Mouse (Mus musculus): ENCODE results near the gene Fam110a. TPM values are rescaled to one million over a fixed set of nuclear protein-coding genes. Genes with fewer than 3 reads are reported as not detected.

Gene Fam110a
- polyA plus RNA-seq (2012; rRNA removed): 4.7 and 4.8 TPM in 2 replicates

DNA sequence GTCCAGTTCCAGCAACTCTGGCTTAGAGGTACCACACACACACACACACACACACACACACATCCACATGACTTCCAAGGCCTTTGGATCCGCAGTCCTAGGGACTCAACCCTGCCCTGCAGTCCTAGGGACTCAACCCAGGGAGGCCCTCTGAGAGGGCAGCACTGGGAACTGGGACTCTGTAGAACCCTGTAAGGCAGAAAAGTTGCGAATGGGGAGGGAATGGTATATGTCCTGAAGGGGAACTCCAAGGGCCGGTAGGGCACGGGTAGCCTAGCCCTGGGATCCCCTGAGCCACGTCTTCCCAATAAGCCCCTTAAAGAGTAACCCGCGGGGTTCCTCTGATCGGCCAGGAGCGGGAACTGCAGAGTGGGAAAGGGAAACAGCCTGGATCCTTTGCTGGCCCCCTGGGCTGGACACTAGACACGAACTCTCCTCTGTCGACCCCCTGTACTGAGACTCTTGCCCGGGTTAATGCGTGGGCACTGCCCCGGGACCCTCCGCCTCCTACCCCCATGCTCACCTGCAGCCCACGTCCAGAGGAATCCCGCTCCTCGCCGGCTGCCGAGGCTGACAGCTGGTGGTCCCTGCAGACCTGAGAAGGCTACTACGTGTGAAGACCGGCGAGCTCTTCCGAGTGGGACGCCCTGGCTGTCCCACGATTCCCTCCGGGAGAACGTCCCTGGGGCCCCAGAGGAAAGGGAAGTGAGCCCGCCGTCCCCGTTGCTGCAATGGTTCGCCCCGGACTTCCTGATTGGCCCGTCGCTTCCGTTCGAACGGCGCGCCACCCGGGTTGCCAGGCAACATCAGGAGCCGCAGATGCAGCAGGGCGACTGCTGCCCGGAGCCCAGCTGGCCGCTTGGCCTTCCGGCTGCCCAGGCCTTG lies at the start of gene Fam110a:
TSS of gene Fam110a (minus strand) at position 750 of the 885 bp plus-strand sequence.

GRCm38 (mm10) chr2:151996229-151997189 lies 16.5 kb upstream of the Fam110a start, which contains the start of gene Slc52a3:
TSS of gene Slc52a3 (plus strand) at chr2:151996511.

Other genes starting within 250 kb of the Fam110a start
- 21.9 and 24.1 TPM in 2 replicates for gene Psmf1, start 236.0 kb downstream of the Fam110a start, polyA plus RNA-seq (2012; rRNA removed)
- 0.07 and 0.08 TPM in 2 replicates for gene Rspo4, start 137.3 kb downstream of the Fam110a start, polyA plus RNA-seq (2012; rRNA removed)
- gene Angpt4, start 69.0 kb downstream of the Fam110a start, polyA plus RNA-seq (2012; rRNA removed): 0.14 and 0.19 TPM in 2 replicates
- gene Slc52a3, start 16.3 kb upstream of the Fam110a start, polyA plus RNA-seq (2012; rRNA removed): 0.37 TPM in 2 replicates
- not detected in 2 replicates for gene Scrt2, start 101.3 kb upstream of the Fam110a start, polyA plus RNA-seq (2012; rRNA removed)
- gene Srxn1, start 125.3 kb upstream of the Fam110a start, polyA plus RNA-seq (2012; rRNA removed): 4.2 and 9.5 TPM in 2 replicates
- 0.12 and 0.19 TPM in 2 replicates for gene Tcf15, start 163.3 kb upstream of the Fam110a start, polyA plus RNA-seq (2012; rRNA removed)
- gene Csnk2a1, start 246.6 kb upstream of the Fam110a start, polyA plus RNA-seq (2012; rRNA removed): 21.7 TPM in 2 replicates

Data from liver, embryonic 18 days (tissue).